Mouse (Mus musculus) cerebellum, adult 2 months (tissue): ENCODE results near the gene Enho. TPM values are rescaled to one million over a fixed set of nuclear protein-coding genes. Genes with fewer than 3 reads are reported as not detected.

Experiments used
- DNase-seq, 2 experiments: peaks; one replicate each; pipeline ENCODE4 v3.0.0; 2021
- H3K27ac ChIP-seq: fragments of 200-500 bp; 2 replicates; pipeline ENCODE4 v1.5.1; 2012; ENCODE audit warnings: low read length, control low read depth, inconsistent platforms; ENCODE audit not compliant: insufficient read depth
- H3K27me3 ChIP-seq: fragments of 200-500 bp; 2 replicates; pipeline ENCODE4 v1.6.1; 2012; ENCODE audit warnings: inconsistent platforms, mild to moderate bottlenecking, low read length, moderate library complexity; ENCODE audit not compliant: control insufficient read depth, insufficient read depth
- H3K4me1 ChIP-seq: fragments of 200-500 bp; 2 replicates; pipeline ENCODE4 v1.6.1; 2011; ENCODE audit warnings: low read length; ENCODE audit not compliant: control insufficient read depth, insufficient read depth
- H3K4me3 ChIP-seq: fragments of 200-500 bp; replicated peaks from 2 replicates; pipeline ENCODE3; 2011; ENCODE audit warnings: mild to moderate bottlenecking, low read depth, low read length, control low read depth; ENCODE audit not compliant: insufficient read depth
- CTCF ChIP-seq: fragments of 200-500 bp; IDR thresholded peaks from 2 replicates; pipeline ENCODE4 v1.5.1; 2011; ENCODE audit warnings: low read depth, mild to moderate bottlenecking, control low read depth, low read length, moderate library complexity, borderline replicate concordance; ENCODE audit not compliant: insufficient read depth
- POLR2A ChIP-seq: fragments of 200-500 bp; IDR thresholded peaks from 2 replicates; pipeline ENCODE4 v1.6.1; 2011; ENCODE audit warnings: low read length, control low read depth, borderline replicate concordance; ENCODE audit not compliant: insufficient read depth
- WGBS: fragments of 180-500 bp; shearing (Covaris S2); methylation state at CpG from one replicate; pipeline ENCODE4 v1.1.7; 2018; 5-methylcytosine and 5-hydroxymethylcytosine counted together
- polyA plus RNA-seq: library from polyadenylated mRNA; depleted of rRNA; stranded (reverse); fragments of >200 nt; gene quantifications from 2 replicates; pipeline ENCODE4 v1.2.3, GENCODE M21; 2012

Gene Enho
- polyA plus RNA-seq, 1 experiment: 174 TPM

- no peak for DNase-seq
- TF ChIP-seq CTCF (no peak), POLR2A (no peak)
- peaks cover 6% of the 10 kb centered on the region for H3K4me1 ChIP-seq
- no peak overlapping the region for H3K27ac ChIP-seq
- no peaks in the 10 kb centered on the region for H3K27me3 ChIP-seq
- 56% methylated on average over 13 of the region's 13 CpGs for WGBS
- no peak overlapping the region for H3K4me3 ChIP-seq
These were observed 19.4 kb upstream of the Enho start for GRCm38 (mm10) chr4:41659556-41659955.

GRCm38 (mm10) chr4:41658566-41659384 is 18.7 kb upstream of the Enho start:
- Histone ChIP-seq H3K4me1 (peaks cover 4% of the 10 kb centered on the region; the same call in 1 of the 2 replicates), H3K4me3 (no peak overlapping the region), H3K27ac (no peak overlapping the region), H3K27me3 (no peaks in the 10 kb centered on the region)
- WGBS: 40% methylated on average over 25 of the region's 25 CpGs
- no peak for TF ChIP-seq POLR2A
- no peak for TF ChIP-seq CTCF
- no peak for DNase-seq

GRCm38 (mm10) chr4:41655525-41655924 is 15.4 kb upstream of the Enho start:
- Histone ChIP-seq H3K27me3 (no peaks in the 10 kb centered on the region), H3K27ac (no peak overlapping the region), H3K4me3 (no peak overlapping the region), H3K4me1 (peaks cover 11% of the 10 kb centered on the region)
- DNase-seq: no peak
- no peak for TF ChIP-seq CTCF
- no peak for TF ChIP-seq POLR2A
- 98% methylated on average over 2 of the region's 2 CpGs for WGBS

DNA sequence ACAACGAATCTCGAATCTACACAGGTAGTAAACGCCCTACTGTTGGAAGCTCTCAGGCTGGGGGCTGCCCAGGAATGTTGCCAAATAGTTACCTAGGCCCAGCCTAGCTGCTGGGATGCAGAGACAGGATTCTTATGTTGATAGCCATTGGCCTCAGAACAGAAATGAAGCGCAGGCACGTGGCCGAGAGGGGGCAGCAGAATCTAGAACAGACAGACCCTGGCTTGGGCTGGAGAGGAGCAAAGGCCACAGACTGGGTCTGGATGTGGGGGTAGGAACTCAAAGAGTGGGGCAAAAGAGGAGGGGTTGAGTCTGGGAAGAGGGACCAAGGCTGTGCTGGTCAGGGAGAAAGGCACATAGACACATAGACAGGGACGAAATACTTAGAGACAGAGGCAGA is 14.1 kb upstream of the Enho start:
- peak; percentile 75 to 82 for DNase-seq
- TF ChIP-seq POLR2A (no peak), CTCF (peak; percentile 82)
- H3K27ac ChIP-seq: no peak overlapping the region
- no peaks in the 10 kb centered on the region for H3K27me3 ChIP-seq
- WGBS: 17% methylated on average over 7 of the region's 7 CpGs
- H3K4me1 ChIP-seq: peaks cover 11% of the 10 kb centered on the region
- no peak overlapping the region for H3K4me3 ChIP-seq

DNA sequence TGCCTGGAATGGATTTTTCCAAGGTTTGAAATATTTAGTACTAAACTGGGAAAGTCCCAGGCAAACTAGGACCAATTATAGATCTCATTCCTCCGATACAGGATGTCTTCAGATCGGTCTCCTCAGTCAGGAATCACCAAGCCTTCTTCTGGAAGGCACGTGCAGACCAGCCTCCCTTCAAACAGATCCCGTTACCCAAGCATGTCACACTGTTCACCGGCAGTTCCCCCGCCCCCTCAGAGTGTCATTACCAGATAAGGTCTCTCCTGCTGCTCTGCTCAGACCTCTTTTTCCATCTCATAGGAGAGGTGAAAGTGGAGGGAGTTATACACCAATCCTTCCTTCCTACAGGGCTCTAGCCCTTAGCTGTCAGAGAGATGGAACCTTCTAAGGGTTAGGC is 13.6 kb upstream of the Enho start:
- Histone ChIP-seq H3K27ac (no peak overlapping the region), H3K4me3 (no peak overlapping the region), H3K4me1 (peaks cover 8% of the 10 kb centered on the region), H3K27me3 (no peaks in the 10 kb centered on the region)
- TF ChIP-seq CTCF: no peak
- no peak for TF ChIP-seq POLR2A
- WGBS: 71% methylated on average over 6 of the region's 6 CpGs
- DNase-seq: no peak

DNA sequence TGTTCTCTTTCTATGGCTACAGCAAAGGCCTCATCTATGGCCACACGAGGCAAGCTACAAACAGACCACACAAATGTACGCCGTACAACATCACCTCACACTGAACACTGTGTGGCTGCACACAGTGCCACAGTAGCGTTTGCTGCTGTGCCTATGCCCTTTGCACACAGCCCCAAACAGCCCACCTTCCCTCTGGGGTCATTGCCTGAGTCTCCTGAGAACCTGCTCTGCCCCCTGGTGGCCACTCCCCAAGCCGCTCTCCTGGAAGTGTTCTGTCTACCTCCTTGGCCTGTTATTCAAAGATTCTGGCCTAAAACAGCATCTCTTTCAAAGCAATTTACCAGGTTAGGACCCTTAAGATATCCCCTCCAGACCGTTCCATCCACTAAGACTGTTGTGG is 13.2 kb upstream of the Enho start:
- TF ChIP-seq POLR2A: no peak
- peak; percentile 87 for TF ChIP-seq CTCF
- 46% methylated on average over 6 of the region's 6 CpGs for WGBS

DNA sequence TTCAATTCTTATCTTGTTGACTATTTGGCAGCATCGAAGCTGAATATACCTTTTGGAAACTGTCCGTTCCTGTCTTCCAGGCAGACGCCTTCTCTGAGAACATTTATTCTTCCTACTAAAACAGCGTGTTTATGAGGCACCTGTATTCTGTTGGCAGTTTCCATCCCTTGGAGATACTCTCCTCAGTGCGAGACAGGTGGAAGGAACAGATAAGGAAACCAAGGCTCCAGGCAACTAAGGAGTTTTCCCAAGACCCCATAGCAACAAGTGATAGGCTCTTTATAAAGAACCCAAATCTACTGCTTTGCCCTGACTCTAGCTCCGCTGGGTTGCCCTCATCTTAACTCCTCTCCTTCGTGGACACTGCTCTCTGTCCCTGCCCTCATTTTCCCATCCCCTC is 8.5 kb upstream of the Enho start:
- Histone ChIP-seq H3K27ac (no peak overlapping the region), H3K27me3 (no peaks in the 10 kb centered on the region), H3K4me1 (peaks cover 6% of the 10 kb centered on the region), H3K4me3 (no peak overlapping the region)
- 74% methylated on average over 7 of the region's 7 CpGs for WGBS
- TF ChIP-seq POLR2A: no peak
- TF ChIP-seq CTCF: no peak
- DNase-seq: no peak

More for the DNA sequence above, 13.2 kb upstream of the Enho start:
- Histone ChIP-seq H3K4me3 (no peak overlapping the region), H3K27me3 (no peaks in the 10 kb centered on the region), H3K4me1 (peaks cover 8% of the 10 kb centered on the region), H3K27ac (no peak overlapping the region)
- DNase-seq: peak; percentile 73 to 78

- peaks cover 1% of the 10 kb centered on the region for H3K4me1 ChIP-seq
- no peaks in the 10 kb centered on the region for H3K27me3 ChIP-seq
- DNase-seq: peak in 1 of 2 experiments; percentile 25
- H3K4me3 ChIP-seq: no peak overlapping the region
- WGBS: 50% methylated on average over 4 of the region's 4 CpGs
- no peak overlapping the region for H3K27ac ChIP-seq
- TF ChIP-seq CTCF: no peak
- TF ChIP-seq POLR2A: no peak
These were observed 8.0 kb upstream of the Enho start for GRCm38 (mm10) chr4:41648157-41648556.
